Mouse (Mus musculus) kidney, adult 11 months (tissue): ENCODE data around the gene Zfp628.
A peak's percentile ranks its signal among the peaks of the same experiment; 100 is the strongest.

Experiments used
- DNase-seq: peaks from one replicate; pipeline ENCODE4 v3.0.0; 2022

The Zfp628 gene

GRCm38 (mm10) chr7:4915007-4915665, at the start of gene Zfp628:
Zfp628 (plus strand) TSS chr7:4915217.
- DNase-seq = peak; percentile 90

- DNase-seq = peak; percentile 98
Measured at GRCm38 (mm10) chr7:4865579-4866493, 49.2 kb upstream of the Zfp628 start.

GRCm38 (mm10) chr7:4866631-4867180, 48.3 kb upstream of the Zfp628 start:
- no peak for DNase-seq

GRCm38 (mm10) chr7:4870133-4870532, 44.9 kb upstream of the Zfp628 start, which contains the start of gene Isoc2b:
Isoc2b (minus strand) TSS chr7:4870258.
- no peak for DNase-seq

- DNase-seq = peak; percentile 96
Measured at GRCm38 (mm10) chr7:4876753-4877221, 38.2 kb upstream of the Zfp628 start, which contains the start of gene Isoc2a. Isoc2a (plus strand) TSS chr7:4877153.

- DNase-seq = no peak
Measured at GRCm38 (mm10) chr7:4877226-4877625, 37.8 kb upstream of the Zfp628 start.

GRCm38 (mm10) chr7:4878186-4878585, 36.8 kb upstream of the Zfp628 start:
- DNase-seq = peak; percentile 50

- peak; percentile 58 for DNase-seq
Measured at GRCm38 (mm10) chr7:4879036-4879435, 36.0 kb upstream of the Zfp628 start.

GRCm38 (mm10) chr7:4886680-4887079, 28.3 kb upstream of the Zfp628 start:
- DNase-seq = no peak

- no peak for DNase-seq
Measured at GRCm38 (mm10) chr7:4895186-4895585, 19.8 kb upstream of the Zfp628 start.

GRCm38 (mm10) chr7:4898851-4899648, 16.0 kb upstream of the Zfp628 start:
- no peak for DNase-seq

GRCm38 (mm10) chr7:4899649-4900522, 15.1 kb upstream of the Zfp628 start:
- no peak for DNase-seq

GRCm38 (mm10) chr7:4900523-4900851, 14.5 kb upstream of the Zfp628 start:
- DNase-seq = no peak

GRCm38 (mm10) chr7:4901171-4901570, 13.8 kb upstream of the Zfp628 start:
- DNase-seq = no peak

- DNase-seq = no peak
Measured at GRCm38 (mm10) chr7:4902404-4902803, 12.6 kb upstream of the Zfp628 start.

- no peak for DNase-seq
Measured at GRCm38 (mm10) chr7:4906466-4906950, 8.5 kb upstream of the Zfp628 start, which contains the start of gene Gm36210. Gm36210 (minus strand) TSS chr7:4906516.

- DNase-seq = no peak
Measured at GRCm38 (mm10) chr7:4911561-4911960, 3.5 kb upstream of the Zfp628 start.

GRCm38 (mm10) chr7:4912248-4912647, 2.8 kb upstream of the Zfp628 start:
- DNase-seq = no peak

- no peak for DNase-seq
Measured at GRCm38 (mm10) chr7:4915669-4916416, 826 bp downstream of the Zfp628 start.

GRCm38 (mm10) chr7:4917494-4917893, 2.5 kb downstream of the Zfp628 start:
- no peak for DNase-seq

GRCm38 (mm10) chr7:4918681-4919080, 3.7 kb downstream of the Zfp628 start:
- no peak for DNase-seq
